Mouse (Mus musculus) brain, embryonic 14.5 days (tissue): ENCODE data around the gene Scap.

Source experiments
- CTCF ChIP-seq: fragments of 200-500 bp; IDR thresholded peaks from 2 replicates; pipeline ENCODE4 v1.5.1; 2012; ENCODE audit warnings: inconsistent platforms, mild to moderate bottlenecking, moderate library complexity, borderline replicate concordance; ENCODE audit not compliant: insufficient read depth, insufficient read length; ENCODE audit errors: extremely low read depth
- POLR2A ChIP-seq: fragments of 200-500 bp; IDR thresholded peaks from 2 replicates; pipeline ENCODE4 v1.6.1; 2012; ENCODE audit warnings: mild to moderate bottlenecking, inconsistent platforms, borderline replicate concordance; ENCODE audit not compliant: poor library complexity, insufficient read depth, insufficient read length, severe bottlenecking; ENCODE audit errors: extremely low read depth

DNA sequence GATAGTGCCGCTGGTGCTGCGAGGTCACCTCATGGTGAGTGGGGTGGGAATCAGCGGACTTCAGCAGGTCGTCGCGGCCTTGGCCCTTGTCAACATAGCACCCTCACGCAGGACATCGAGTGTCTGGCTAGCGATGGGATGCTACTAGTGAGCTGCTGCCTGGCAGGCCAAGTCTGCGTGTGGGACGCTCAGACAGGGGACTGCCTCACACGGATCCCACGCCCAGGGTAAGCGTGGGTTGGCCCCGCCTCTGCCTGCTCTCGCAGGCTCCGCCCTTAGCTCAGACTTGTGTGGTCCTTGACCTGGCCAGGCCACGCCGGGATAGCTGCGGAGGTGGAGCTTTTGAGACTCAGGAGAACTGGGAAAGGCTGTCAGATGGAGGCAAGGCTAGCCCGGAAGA lies 47.6 kb downstream of the Scap start:
- TF ChIP-seq CTCF (no peak), POLR2A (no peak)
